Mouse (Mus musculus) neural tube, embryonic 12.5 days (tissue): ENCODE measurements around the gene Srcap. TPM values are rescaled to one million over a fixed set of nuclear protein-coding genes. Genes with fewer than 3 reads are reported as not detected.
"Not testable (repeated sequence)": the region's sequence is repeated elsewhere in the genome, so short reads cannot be mapped to it uniquely, and the experiment has no call there.

Experiments used
- ATAC-seq: fragments of 200-750 bp; cut with Nextera tagmentation; 2 replicates; pipeline ENCODE4 v1.8.0; 2017; ENCODE audit warnings: low read depth, mild to moderate bottlenecking, moderate TSS enrichment, moderate library complexity; ENCODE audit not compliant: low FRiP score
- H3K27ac ChIP-seq: fragments of 300-500 bp; sonication (generic); 2 replicates; pipeline ENCODE4 v1.5.1; 2016
- H3K27me3 ChIP-seq: fragments of 300-500 bp; sonication (generic); replicated peaks from 2 replicates; pipeline ENCODE4 v1.6.1; 2016; ENCODE audit warnings: mild to moderate bottlenecking
- H3K36me3 ChIP-seq: fragments of 300-500 bp; sonication (generic); 2 replicates; pipeline ENCODE4 v1.6.1; 2016; ENCODE audit warnings: mild to moderate bottlenecking
- H3K4me1 ChIP-seq: fragments of 300-500 bp; sonication (generic); 2 replicates; pipeline ENCODE4 v1.6.1; 2016
- H3K4me2 ChIP-seq: fragments of 300-500 bp; sonication (generic); replicated peaks from 2 replicates; pipeline ENCODE4 v1.6.1; 2016; ENCODE audit warnings: mild to moderate bottlenecking
- H3K4me3 ChIP-seq: fragments of 300-500 bp; sonication (generic); 2 replicates; pipeline ENCODE4 v1.5.1; 2016
- H3K9ac ChIP-seq: fragments of 300-500 bp; sonication (generic); 2 replicates; pipeline ENCODE4 v1.6.1; 2016; ENCODE audit warnings: mild to moderate bottlenecking
- H3K9me3 ChIP-seq: fragments of 300-500 bp; sonication (generic); 2 replicates; pipeline ENCODE4 v1.6.1; 2016; ENCODE audit warnings: mild to moderate bottlenecking
- WGBS: fragments of 180-500 bp; shearing (Covaris S2); methylation state at CpG from one replicate; pipeline ENCODE4 v1.1.7; 2016; 5-methylcytosine and 5-hydroxymethylcytosine counted together
- polyA plus RNA-seq: library from polyadenylated mRNA; unstranded; fragments of >200 nt; fragmentation: Nextera tagmentation; extraction: Ambion mirVana; gene quantifications from 2 replicates; pipeline ENCODE4 v1.2.1, GENCODE M21; 2016

Gene Srcap
- 72.9 and 79.9 TPM in 2 replicates for polyA plus RNA-seq

DNA sequence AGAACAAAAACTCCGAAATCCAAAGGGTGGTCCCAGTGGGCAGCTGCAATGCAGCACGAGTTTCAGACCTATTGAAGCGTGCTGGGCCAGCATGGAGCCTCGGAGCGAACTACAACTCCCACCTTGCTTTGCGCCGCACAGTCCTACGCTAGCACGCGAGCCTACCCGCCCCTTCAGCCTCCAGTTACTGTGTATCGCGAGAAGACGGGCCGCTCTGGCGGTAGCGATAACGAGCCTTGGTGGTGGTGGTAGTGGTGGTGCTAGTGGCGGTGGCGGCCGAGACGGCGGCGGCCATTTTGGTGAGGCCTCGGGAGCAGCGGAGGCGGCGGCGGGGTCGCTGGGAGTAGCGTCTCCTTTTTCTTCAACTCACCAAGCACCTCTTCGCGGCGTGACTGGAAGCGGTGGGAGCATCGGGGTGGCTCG is at the start of gene Srcap:
Srcap (plus strand) TSS at position 176 of the 423 bp plus-strand sequence.
- peak within 1 kb of the TSS; percentile 72 for H3K4me2 ChIP-seq
- H3K9me3 ChIP-seq: no peaks in the 10 kb centered on the region
- WGBS: under 1% methylated on average over 37 of the region's 37 CpGs
- H3K4me1 ChIP-seq: peaks cover 18% of the 10 kb centered on the region
- H3K27me3 ChIP-seq: no peaks in the 10 kb centered on the region
- peak; percentile 98 for ATAC-seq
- H3K27ac ChIP-seq: peak within 1 kb of the TSS; percentile 92
- peak within 1 kb of the TSS; percentile 88 for H3K9ac ChIP-seq
- H3K4me3 ChIP-seq: peak within 1 kb of the TSS; percentile 76
- peaks cover 14% of the 10 kb centered on the region for H3K36me3 ChIP-seq

DNA sequence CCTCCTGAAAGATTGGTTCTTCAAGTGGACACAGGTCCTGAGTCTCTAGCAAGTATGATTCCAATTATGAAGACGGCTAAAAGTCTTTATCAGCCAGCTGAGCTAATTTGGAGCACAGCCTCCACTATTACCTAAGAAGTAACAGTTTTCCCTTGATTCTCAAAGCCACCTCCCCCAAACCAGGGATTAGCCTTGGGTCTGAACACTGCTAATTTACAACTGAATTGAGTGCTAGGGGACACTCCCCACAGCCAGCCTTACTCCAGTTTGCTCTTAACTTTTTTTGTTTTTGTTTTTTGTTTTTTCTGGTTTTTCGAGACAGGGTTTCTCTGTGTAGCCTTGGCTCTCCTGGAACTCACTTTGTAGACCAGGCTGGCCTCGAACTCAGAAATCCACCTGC is 46.6 kb upstream of the Srcap start:
- no peaks in the 10 kb centered on the region for H3K9me3 ChIP-seq
- no peak for ATAC-seq
- H3K36me3 ChIP-seq: peaks cover 44% of the 10 kb centered on the region
- no peak overlapping the region for H3K4me2 ChIP-seq
- no peaks in the 10 kb centered on the region for H3K4me1 ChIP-seq
- WGBS: 95% methylated on average over 3 of the region's 3 CpGs
- no peaks in the 10 kb centered on the region for H3K27me3 ChIP-seq
- H3K9ac ChIP-seq: no peak overlapping the region
- no peak overlapping the region for H3K4me3 ChIP-seq
- no peak overlapping the region for H3K27ac ChIP-seq

DNA sequence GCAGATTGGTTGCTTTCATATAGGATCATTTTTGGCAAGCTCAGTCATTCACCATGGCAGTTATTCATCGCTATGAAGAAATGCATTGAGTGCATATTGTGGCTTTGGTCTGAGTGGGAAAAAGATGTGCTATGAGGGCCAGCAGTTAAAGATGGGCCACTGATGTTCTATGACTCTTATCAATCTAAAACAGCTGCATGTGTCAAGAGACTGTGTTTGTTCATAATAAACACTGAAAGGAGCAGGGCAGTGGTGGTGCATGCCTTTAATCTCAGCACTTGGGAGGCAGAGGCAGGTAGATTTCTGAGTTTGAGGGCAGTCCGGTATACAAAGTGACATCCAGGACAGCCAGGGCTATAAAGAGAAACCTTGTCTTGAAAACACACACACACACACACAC is 46.1 kb upstream of the Srcap start:
- not testable (repeated sequence) for ATAC-seq, H3K9ac ChIP-seq, H3K27me3 ChIP-seq, H3K27ac ChIP-seq, H3K9me3 ChIP-seq, H3K4me3 ChIP-seq, H3K4me2 ChIP-seq, H3K4me1 ChIP-seq
- WGBS: 92% methylated on average over 2 of the region's 2 CpGs
- peaks cover 40% of the 10 kb centered on the region for H3K36me3 ChIP-seq

DNA sequence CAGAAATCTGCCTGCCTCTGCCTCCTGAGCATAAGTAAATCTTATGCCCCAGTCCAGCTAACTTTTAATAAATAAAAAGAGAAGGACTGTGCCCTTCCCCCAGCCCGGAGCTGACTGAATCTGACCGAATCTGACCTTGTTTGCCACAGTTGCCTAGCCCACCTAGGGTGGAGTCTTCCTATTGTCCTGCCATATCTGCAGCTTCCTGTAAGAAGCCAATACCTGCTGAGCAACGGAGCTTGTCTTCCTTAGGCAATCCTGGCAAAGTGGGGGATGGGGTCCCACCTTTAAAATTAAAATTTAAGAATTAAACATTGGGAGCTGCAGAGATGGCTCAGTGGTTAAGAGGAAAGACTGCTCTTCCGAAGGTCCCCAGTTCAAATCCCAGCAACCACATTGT is 45.2 kb upstream of the Srcap start:
- H3K27ac ChIP-seq: no peak overlapping the region
- no peaks in the 10 kb centered on the region for H3K27me3 ChIP-seq
- H3K9me3 ChIP-seq: no peaks in the 10 kb centered on the region
- WGBS: 96% methylated on average over 4 of the region's 4 CpGs
- no peak overlapping the region for H3K9ac ChIP-seq
- ATAC-seq: no peak
- H3K4me2 ChIP-seq: no peak overlapping the region
- peaks cover 32% of the 10 kb centered on the region for H3K36me3 ChIP-seq
- no peaks in the 10 kb centered on the region for H3K4me1 ChIP-seq
- H3K4me3 ChIP-seq: no peak overlapping the region

DNA sequence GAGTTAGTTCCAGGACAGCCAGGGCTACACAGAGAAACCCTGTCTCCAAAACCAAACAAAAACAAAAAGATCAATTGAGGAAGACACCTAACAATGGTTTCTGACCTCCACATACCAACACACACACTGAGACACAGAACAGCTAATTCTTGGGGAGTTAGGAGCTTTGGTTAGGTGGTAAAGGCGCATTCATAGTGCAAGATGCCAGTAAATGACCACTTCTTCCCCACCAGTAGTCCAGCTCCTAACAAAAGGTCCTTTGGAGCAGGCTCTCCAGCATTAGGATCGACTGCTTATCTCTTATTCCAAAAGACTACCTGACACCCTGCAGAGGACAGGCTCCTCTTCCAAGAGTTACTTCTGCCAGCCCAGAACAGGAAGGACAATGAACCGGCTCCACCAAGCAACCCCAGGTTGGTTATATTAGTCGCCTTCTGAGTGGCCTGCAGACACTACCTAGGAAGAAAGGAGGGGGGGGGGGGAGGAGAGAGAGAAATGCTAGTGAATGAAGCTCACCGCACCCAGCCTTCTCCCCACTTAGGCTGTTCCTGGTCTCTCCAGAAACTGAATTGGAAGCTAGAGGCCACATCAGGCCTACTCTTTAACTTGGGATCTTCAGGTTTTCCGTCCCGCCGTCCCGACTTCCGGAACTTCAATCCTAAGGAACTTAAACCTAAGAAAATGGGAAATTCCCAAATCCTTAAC is 41.6 kb upstream of the Srcap start:
- Histone ChIP-seq H3K36me3 (peaks cover 45% of the 10 kb centered on the region), H3K27me3 (no peaks in the 10 kb centered on the region), H3K9me3 (no peaks in the 10 kb centered on the region), H3K9ac (peak overlapping the region; percentile 94), H3K4me3 (peak overlapping the region; percentile 89), H3K27ac (peak overlapping the region; percentile 96), H3K4me1 (peaks cover 10% of the 10 kb centered on the region), H3K4me2 (peak overlapping the region; percentile 91)
- ATAC-seq: peak; percentile 30
- 11% methylated on average over 10 of the region's 10 CpGs for WGBS

DNA sequence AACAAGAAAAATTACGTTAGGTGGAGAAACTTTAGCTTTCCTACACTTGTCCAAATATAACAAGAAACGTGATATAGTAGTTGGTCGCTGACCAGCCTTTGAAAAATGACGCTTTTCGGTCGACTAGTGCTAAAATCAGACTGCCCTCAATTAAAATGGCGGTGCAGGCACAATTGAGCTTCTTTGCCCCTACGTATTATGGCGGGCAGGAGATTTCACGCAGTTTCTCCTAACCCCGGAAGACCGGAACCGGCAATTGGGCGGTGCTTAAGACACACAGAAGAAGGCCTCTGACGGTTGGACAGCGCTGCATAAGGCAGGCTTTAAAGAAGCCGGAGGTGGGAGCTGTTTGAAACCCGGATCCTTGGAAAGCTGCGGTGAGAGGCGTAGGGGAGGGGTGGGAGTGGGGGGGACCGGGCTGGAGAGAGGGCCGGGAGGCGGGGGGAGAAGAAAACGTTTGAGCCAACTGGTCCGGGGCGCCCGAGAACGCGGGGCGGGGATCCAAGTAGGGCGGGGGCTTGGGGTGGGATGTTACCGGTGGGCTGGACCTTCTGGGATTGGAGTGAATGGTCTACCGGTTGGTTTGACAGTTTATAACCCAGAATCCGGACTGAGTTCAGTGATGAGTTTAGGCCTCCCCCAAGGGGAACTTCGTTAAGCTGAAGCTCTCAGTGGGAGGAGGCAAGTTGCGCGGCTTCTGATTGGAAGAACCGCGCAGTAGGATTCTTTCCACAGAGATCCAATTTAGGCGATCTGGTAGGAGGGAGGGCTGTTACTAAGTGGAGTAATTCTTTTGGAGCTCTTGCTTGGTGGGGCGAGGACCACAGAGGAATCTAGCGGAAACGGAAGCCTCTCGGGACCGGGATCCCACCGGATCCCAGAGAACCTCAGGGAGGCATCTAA is 40.8 kb upstream of the Srcap start:
- Histone ChIP-seq H3K27ac (peak overlapping the region; percentile 96), H3K36me3 (peaks cover 47% of the 10 kb centered on the region), H3K4me3 (peak overlapping the region; percentile 89), H3K9ac (peak overlapping the region; percentile 94), H3K27me3 (no peaks in the 10 kb centered on the region), H3K4me2 (peak overlapping the region; percentile 91), H3K9me3 (no peaks in the 10 kb centered on the region), H3K4me1 (peaks cover 10% of the 10 kb centered on the region)
- peak; percentile 93 for ATAC-seq
- whole genome bisulfite sequencing: under 1% methylated on average over 45 of the region's 46 CpGs

DNA sequence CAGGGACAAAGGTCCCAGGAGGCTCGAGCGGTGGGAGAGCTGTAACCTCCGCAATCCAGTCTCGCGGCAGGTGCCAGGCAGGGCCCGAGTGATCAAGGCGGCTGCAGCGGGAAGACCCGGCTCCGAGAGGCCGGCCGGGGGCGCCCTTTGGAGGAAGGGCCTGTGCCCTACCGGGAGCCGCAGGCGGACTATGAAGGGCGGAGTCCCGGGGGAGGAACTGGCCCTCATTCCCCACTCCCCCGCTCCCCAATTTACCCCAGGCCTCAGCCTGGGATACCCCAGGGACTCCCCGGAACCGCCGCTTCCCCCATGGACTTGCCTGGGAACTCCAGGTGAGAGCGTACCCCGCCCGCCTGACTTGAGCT is 40.2 kb upstream of the Srcap start:
- WGBS: under 1% methylated on average over 25 of the region's 25 CpGs
- peaks cover 50% of the 10 kb centered on the region for H3K36me3 ChIP-seq
- H3K4me3 ChIP-seq: peak overlapping the region; percentile 89
- H3K9ac ChIP-seq: peak overlapping the region; percentile 94
- no peaks in the 10 kb centered on the region for H3K27me3 ChIP-seq
- peak overlapping the region; percentile 91 for H3K4me2 ChIP-seq
- peak overlapping the region; percentile 96 for H3K27ac ChIP-seq
- ATAC-seq: peak; percentile 49; the same call in 1 of the 2 replicates
- H3K9me3 ChIP-seq: no peaks in the 10 kb centered on the region
- H3K4me1 ChIP-seq: peaks cover 10% of the 10 kb centered on the region

DNA sequence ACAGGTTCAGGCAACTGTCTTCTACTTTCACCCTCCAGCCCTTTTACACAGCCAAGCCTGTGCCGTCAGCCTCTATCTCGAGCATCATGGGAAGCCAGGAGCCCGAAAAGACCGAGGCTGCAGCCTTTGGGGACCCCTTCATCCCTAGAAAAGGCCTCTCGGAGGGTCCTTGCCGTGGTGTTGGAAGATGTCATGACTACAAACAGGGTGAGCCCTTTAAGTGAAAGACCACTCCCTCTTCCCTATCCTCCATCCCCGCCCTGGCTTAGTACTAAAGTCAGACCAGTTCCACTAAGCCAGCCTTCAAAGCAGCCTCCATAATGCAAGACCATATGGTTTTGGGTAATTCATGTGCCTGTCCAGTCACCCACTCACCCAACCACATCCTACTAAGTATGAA is 39.7 kb upstream of the Srcap start:
- Histone ChIP-seq H3K4me2 (peak overlapping the region; percentile 91), H3K27me3 (no peaks in the 10 kb centered on the region), H3K4me1 (peaks cover 14% of the 10 kb centered on the region), H3K9me3 (no peaks in the 10 kb centered on the region), H3K9ac (peak overlapping the region; percentile 94), H3K36me3 (peaks cover 50% of the 10 kb centered on the region), H3K27ac (peak overlapping the region; percentile 96), H3K4me3 (peak overlapping the region; percentile 89)
- 1% methylated on average over 7 of the region's 7 CpGs for WGBS
- no peak for ATAC-seq

DNA sequence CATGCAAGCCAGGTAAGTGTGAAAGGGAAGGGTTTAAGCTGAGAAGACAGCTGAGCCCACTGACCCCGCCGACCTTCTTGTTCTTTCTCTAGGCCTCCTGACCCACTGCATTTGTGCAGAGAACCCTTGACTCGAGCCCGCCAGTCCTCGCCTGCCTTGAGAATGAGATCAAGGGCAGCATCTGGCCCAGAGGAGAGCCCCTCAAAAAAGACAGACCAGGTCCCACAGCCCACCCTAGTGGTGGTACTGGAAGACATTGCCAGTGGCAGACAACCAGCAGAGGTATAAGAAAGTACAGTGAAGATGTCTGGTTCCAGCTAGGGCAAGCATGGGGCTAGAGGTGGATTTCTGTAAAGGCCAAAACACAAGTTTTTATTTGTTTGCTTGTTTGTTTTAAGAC is 38.1 kb upstream of the Srcap start:
- no peak overlapping the region for H3K4me3 ChIP-seq
- no peaks in the 10 kb centered on the region for H3K27me3 ChIP-seq
- 85% methylated on average over 5 of the region's 5 CpGs for WGBS
- H3K36me3 ChIP-seq: peaks cover 38% of the 10 kb centered on the region
- no peak overlapping the region for H3K9ac ChIP-seq
- no peak overlapping the region for H3K27ac ChIP-seq
- H3K9me3 ChIP-seq: no peaks in the 10 kb centered on the region
- peaks cover 19% of the 10 kb centered on the region for H3K4me1 ChIP-seq
- no peak overlapping the region for H3K4me2 ChIP-seq
- no peak for ATAC-seq

DNA sequence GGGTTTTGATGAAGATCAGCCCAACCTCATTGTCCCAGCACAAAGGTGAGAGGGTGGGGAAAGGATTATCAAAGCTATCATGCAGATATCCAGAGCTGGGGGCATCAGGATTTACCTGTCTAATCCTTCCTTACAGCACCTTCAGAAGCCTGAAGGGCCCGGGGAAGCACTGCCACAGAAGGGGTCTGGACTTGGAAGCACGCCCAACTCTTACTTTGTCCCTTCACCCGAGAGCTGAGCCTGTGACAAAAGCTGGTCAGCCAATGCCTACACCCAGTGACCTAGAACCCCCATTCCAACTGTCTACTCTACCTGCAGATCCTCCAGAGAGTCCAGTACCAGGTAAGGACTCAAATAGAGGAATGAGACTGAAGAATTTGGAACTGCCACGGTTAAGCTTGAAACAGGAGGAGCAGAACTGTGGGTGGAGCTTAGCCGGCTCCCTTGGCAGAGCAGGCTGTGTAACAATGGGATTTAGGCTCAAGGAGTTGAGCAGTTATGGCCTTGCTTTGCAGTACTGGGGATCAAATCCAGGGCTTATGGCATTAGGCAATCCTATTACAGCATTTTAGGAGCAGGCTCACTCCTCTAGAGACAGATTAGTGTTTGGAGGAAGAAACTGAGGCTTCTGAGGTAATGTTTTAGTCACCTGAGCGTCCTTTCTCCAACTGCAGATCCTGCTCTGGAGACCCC is 37.3 kb upstream of the Srcap start:
- peaks cover 19% of the 10 kb centered on the region for H3K4me1 ChIP-seq
- H3K9ac ChIP-seq: no peak overlapping the region
- H3K27me3 ChIP-seq: no peaks in the 10 kb centered on the region
- no peak overlapping the region for H3K27ac ChIP-seq
- H3K4me2 ChIP-seq: no peak overlapping the region
- WGBS: 90% methylated on average over 6 of the region's 6 CpGs
- ATAC-seq: no peak
- peaks cover 38% of the 10 kb centered on the region for H3K36me3 ChIP-seq
- no peak overlapping the region for H3K4me3 ChIP-seq
- H3K9me3 ChIP-seq: no peaks in the 10 kb centered on the region

DNA sequence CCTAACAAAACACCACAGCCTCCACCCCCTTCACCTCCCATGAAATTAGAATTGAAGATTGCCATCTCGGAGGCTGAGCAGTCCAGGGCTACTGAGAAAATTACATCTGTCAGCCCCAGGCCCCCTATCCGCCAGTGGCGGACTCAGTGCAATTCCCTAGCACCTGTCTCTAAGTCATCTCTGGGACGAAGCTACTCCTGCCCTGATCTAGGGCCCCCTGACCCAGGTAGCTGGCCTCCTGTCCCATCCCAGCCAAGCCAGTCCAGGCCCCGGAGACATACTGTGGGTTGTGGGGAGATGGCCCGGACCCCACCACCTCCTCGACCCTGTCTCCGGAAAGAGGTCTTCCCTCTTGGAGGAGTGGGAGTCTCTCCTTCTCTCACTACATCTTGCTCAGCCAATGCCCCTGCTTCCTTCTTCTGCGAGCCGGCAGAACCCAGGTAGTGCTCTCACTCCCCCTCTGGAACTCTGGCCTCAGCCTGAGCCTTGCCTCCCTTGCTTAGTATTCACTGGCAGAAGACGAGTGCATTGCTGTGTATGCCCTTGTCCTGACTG is 36.5 kb upstream of the Srcap start:
- H3K27me3 ChIP-seq: no peaks in the 10 kb centered on the region
- no peak overlapping the region for H3K9ac ChIP-seq
- H3K4me1 ChIP-seq: peaks cover 27% of the 10 kb centered on the region
- no peaks in the 10 kb centered on the region for H3K9me3 ChIP-seq
- no peak overlapping the region for H3K27ac ChIP-seq
- peaks cover 38% of the 10 kb centered on the region for H3K36me3 ChIP-seq
- 94% methylated on average over 11 of the region's 11 CpGs for WGBS
- H3K4me3 ChIP-seq: no peak overlapping the region
- no peak overlapping the region for H3K4me2 ChIP-seq
- ATAC-seq: no peak

DNA sequence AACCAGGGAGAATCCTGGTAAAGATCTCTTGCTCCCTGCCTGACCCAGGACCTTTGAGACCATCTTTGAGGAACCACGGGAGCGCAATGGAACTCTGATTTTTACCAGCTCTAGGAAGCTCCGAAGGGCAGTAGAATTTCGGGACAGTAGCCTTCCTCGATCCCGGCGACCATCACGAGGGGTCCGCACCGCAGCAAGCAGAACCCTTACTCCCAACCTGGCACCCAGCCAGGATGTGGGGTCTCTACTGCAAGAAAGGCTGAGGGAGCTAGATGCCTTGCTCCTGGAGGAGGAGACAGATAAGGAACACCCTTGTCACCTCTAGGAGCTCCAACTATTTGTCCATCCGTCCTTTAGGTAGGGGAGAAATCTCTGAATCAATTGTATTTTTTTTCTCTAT is 35.4 kb upstream of the Srcap start:
- Histone ChIP-seq H3K4me3 (no peak overlapping the region), H3K36me3 (peaks cover 43% of the 10 kb centered on the region), H3K9ac (no peak overlapping the region), H3K27me3 (no peaks in the 10 kb centered on the region), H3K4me2 (no peak overlapping the region), H3K4me1 (peaks cover 35% of the 10 kb centered on the region), H3K27ac (no peak overlapping the region), H3K9me3 (no peaks in the 10 kb centered on the region)
- no peak for ATAC-seq
- WGBS: 96% methylated on average over 11 of the region's 11 CpGs
